Mouse (Mus musculus) midbrain, postnatal 0 days (tissue): ENCODE data around the gene Tfr2. TPM values are rescaled to one million over a fixed set of nuclear protein-coding genes. Genes with fewer than 3 reads are reported as not detected.

Experiments
- ATAC-seq: fragments of 200-750 bp; cut with Nextera tagmentation; 2 replicates; pipeline ENCODE4 v1.8.0; 2017; ENCODE audit warnings: moderate number of reproducible peaks, mild to moderate bottlenecking, moderate TSS enrichment, moderate library complexity; ENCODE audit not compliant: low FRiP score
- DNase-seq: peaks from one replicate; pipeline ENCODE4 v3.0.0-alpha.2; 2015; ENCODE audit warnings: low spot score
- H3K27ac ChIP-seq: fragments of 300-500 bp; sonication (generic); 2 replicates; pipeline ENCODE4 v1.5.1; 2014; ENCODE audit warnings: low read depth, mild to moderate bottlenecking, low read length, mixed read lengths
- H3K27me3 ChIP-seq: fragments of 300-500 bp; sonication (generic); 2 replicates; pipeline ENCODE4 v1.6.1; 2014; ENCODE audit warnings: low read length, control low read depth, mixed read lengths; ENCODE audit not compliant: insufficient read depth
- H3K36me3 ChIP-seq: fragments of 300-500 bp; sonication (generic); 2 replicates; pipeline ENCODE4 v1.6.1; 2014; ENCODE audit warnings: low read length, control low read depth, mixed read lengths; ENCODE audit not compliant: insufficient read depth
- H3K4me1 ChIP-seq: fragments of 300-500 bp; sonication (generic); 2 replicates; pipeline ENCODE4 v1.6.1; 2014; ENCODE audit warnings: mild to moderate bottlenecking, control low read depth, antibody characterized with exemption, low read length, mixed read lengths; ENCODE audit not compliant: insufficient read depth
- H3K4me2 ChIP-seq: fragments of 300-500 bp; sonication (generic); 2 replicates; pipeline ENCODE4 v1.6.1; 2014; ENCODE audit warnings: low read depth, mild to moderate bottlenecking, low read length, mixed read lengths; ENCODE audit not compliant: poor library complexity, severe bottlenecking
- H3K4me3 ChIP-seq: fragments of 300-500 bp; sonication (generic); 2 replicates; pipeline ENCODE4 v1.5.1; 2014; ENCODE audit warnings: low read depth, mild to moderate bottlenecking, low read length, moderate library complexity
- H3K9ac ChIP-seq: fragments of 300-500 bp; sonication (generic); replicated peaks from 2 replicates; pipeline ENCODE4 v1.6.1; 2014; ENCODE audit warnings: mild to moderate bottlenecking, low read length, moderate library complexity, mixed read lengths; ENCODE audit not compliant: poor library complexity, severe bottlenecking
- H3K9me3 ChIP-seq: fragments of 300-500 bp; sonication (generic); 2 replicates; pipeline ENCODE4 v1.6.1; 2016; ENCODE audit warnings: low read length, control low read depth
- CTCF ChIP-seq: IDR thresholded peaks from 2 replicates; pipeline ENCODE4 v1.5.1; 2016; ENCODE audit warnings: antibody characterized with exemption, mild to moderate bottlenecking
- WGBS: fragments of 180-500 bp; shearing (Covaris S2); extraction: QIAGEN DNeasy Blood & Tissue Kit; methylation state at CpG from one replicate; pipeline ENCODE4 v1.1.7; 2014; 5-methylcytosine and 5-hydroxymethylcytosine counted together
- polyA plus RNA-seq: library from polyadenylated mRNA; unstranded; fragments of >200 nt; fragmentation: Nextera tagmentation; extraction: Ambion mirVana; gene quantifications from 2 replicates; pipeline ENCODE4 v1.2.1, GENCODE M21; 2015
- total RNA-seq: library from RNA; depleted of rRNA; stranded (reverse); fragments of >200 nt; gene quantifications from 2 replicates; pipeline ENCODE4 v1.2.3, GENCODE M21; 2014

The Tfr2 gene
- total and polyA plus RNA-seq, 2 experiments from 2014 or later: 21.7 to 29.6 TPM

- H3K4me3 ChIP-seq: no peak overlapping the region
- 0 out of 2 replicates have a peak, but pooled peaks cover 3% of the 10 kb centered on the region for H3K36me3 ChIP-seq
- ATAC-seq (no peak), DNase-seq (no peak)
- H3K9ac ChIP-seq: no peak overlapping the region
- H3K27ac ChIP-seq: no peak overlapping the region
- no peaks in the 10 kb centered on the region for H3K27me3 ChIP-seq
- H3K4me2 ChIP-seq: no peak overlapping the region
- no peak for TF ChIP-seq CTCF
- H3K4me1 ChIP-seq: peaks cover 10% of the 10 kb centered on the region; the same call in 1 of the 2 replicates
- H3K9me3 ChIP-seq: no peaks in the 10 kb centered on the region
- WGBS: 96% methylated on average over 6 of the region's 6 CpGs
These were observed 28.0 kb downstream of the Tfr2 start for GRCm38 (mm10) chr5:137597625-137598024.

- TF ChIP-seq CTCF: no peak
- Histone ChIP-seq H3K4me1 (peaks cover 10% of the 10 kb centered on the region; the same call in 1 of the 2 replicates), H3K9ac (no peak overlapping the region), H3K27ac (no peak overlapping the region), H3K4me3 (no peak overlapping the region), H3K4me2 (no peak overlapping the region), H3K27me3 (no peaks in the 10 kb centered on the region), H3K9me3 (no peaks in the 10 kb centered on the region), H3K36me3 (0 out of 2 replicates have a peak, but pooled peaks cover 3% of the 10 kb centered on the region)
- 83% methylated on average over 2 of the region's 2 CpGs for WGBS
- DNase-seq: no peak
- ATAC-seq: no peak
These were observed 28.6 kb downstream of the Tfr2 start for GRCm38 (mm10) chr5:137598100-137598826.

DNA sequence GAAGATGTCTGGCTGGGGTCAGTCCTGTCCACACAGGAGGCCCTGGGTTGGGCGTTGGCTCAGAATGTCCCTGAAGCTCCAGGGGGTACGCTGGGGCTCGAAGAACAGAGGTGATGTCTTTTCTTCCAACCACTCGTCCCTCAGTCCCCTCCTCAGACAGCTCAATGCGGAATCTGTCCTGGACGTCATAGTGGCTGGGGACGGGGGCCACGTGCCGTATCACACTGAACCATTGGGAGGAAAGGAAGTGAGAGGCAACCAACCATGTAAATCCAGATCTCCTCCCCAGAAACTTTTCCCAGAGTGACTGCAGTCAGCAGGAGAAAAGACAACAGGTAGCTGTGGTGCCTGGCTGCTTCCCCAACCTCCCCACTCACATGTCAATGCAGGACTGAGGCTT, 30.0 kb downstream of the Tfr2 start:
- WGBS: 45% methylated on average over 9 of the region's 9 CpGs
- Histone ChIP-seq H3K9me3 (no peaks in the 10 kb centered on the region), H3K27me3 (no peaks in the 10 kb centered on the region), H3K36me3 (0 out of 2 replicates have a peak, but pooled peaks cover 3% of the 10 kb centered on the region), H3K9ac (peak overlapping the region; percentile 85), H3K4me3 (peak overlapping the region; percentile 81), H3K4me1 (peaks cover 10% of the 10 kb centered on the region; the same call in 1 of the 2 replicates), H3K27ac (no peak overlapping the region), H3K4me2 (peak overlapping the region; percentile 96)
- DNase-seq (no peak), ATAC-seq (no peak)
- TF ChIP-seq CTCF: no peak

- no peaks in the 10 kb centered on the region for H3K9me3 ChIP-seq
- H3K4me3 ChIP-seq: peak overlapping the region; percentile 81
- peak; percentile 36 for ATAC-seq
- peak overlapping the region; percentile 96 for H3K4me2 ChIP-seq
- 1% methylated on average over 19 of the region's 19 CpGs for WGBS
- H3K36me3 ChIP-seq: 0 out of 2 replicates have a peak, but pooled peaks cover 3% of the 10 kb centered on the region
- peak overlapping the region; percentile 85 for H3K9ac ChIP-seq
- peaks cover 10% of the 10 kb centered on the region; the same call in 1 of the 2 replicates for H3K4me1 ChIP-seq
- H3K27ac ChIP-seq: peak overlapping the region; percentile 72
- no peaks in the 10 kb centered on the region for H3K27me3 ChIP-seq
- DNase-seq: no peak
- no peak for TF ChIP-seq CTCF
These were observed 30.6 kb downstream of the Tfr2 start for GRCm38 (mm10) chr5:137600281-137600618.

- Histone ChIP-seq H3K4me3 (peak within 1 kb of the TSS; percentile 81), H3K4me1 (peaks cover 10% of the 10 kb centered on the region; the same call in 1 of the 2 replicates), H3K9ac (peak within 1 kb of the TSS; percentile 85), H3K27me3 (no peaks in the 10 kb centered on the region), H3K9me3 (no peaks in the 10 kb centered on the region), H3K36me3 (0 out of 2 replicates have a peak, but pooled peaks cover 3% of the 10 kb centered on the region), H3K27ac (peak within 1 kb of the TSS; percentile 72), H3K4me2 (peak within 1 kb of the TSS; percentile 96)
- ATAC-seq: peak; percentile 95
- peak; percentile 99 for DNase-seq
- TF ChIP-seq CTCF: peak; percentile 23
- whole genome bisulfite sequencing: under 1% methylated on average over 41 of the region's 41 CpGs
These were observed 31.2 kb downstream of the Tfr2 start, which contains the start of gene Mospd3 for GRCm38 (mm10) chr5:137600619-137601364. TSS of gene Mospd3 (minus strand) at chr5:137601058.
